ENCODE assay signal across 8 mouse cellular contexts in the genomic region with DNA sequence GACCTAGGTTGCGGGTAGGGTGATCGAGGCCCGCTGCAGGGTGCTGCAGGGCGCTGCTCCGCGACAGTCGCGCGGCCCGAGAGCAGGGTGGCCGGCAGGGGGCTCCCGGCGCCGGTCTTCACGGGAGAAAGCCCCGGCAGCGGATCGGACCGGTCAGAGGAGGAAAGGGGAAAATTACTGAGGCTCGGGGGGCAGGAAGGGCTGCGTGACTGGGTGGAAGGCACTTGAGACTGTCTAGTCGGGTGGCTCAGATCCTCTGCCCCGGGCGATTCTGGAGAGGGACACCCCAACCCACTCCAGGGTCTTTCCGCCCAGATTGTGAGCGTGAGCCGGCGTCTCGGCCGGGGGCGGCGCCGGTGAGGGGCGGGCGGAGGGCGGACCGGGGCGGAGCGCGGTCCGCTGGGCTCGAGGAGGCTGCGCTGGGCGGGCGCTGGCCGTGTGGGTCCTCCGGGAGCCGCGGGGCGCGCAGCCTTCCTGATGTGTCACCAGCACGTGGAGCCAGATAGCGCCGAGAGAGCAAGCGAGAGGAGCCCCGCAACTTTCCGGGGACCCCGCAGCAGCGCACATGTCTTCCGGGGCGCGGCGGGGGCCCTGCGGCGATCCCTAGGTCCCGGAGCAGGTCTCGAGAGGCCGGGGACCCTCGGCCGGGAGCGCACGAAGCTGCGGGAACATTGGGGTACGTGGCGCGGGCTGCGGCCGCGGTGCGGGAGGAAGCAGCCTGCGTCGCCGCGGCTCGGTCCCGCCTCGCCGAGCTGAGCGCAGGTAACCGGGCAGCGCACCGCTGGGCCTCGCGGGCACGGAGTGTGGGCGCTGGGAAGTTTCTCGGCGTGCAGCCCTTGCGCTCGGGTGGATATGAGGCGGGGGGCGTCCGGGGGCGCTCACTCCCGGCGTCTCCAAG.
DNase-seq lines count a peak whose midpoint lies in the region; ATAC-seq lines count a peak whose summit lies in the region.

No protein-coding gene starts in this region.

- no peaks in the 10 kb centered on the region for H3K9me3 ChIP-seq in embryonic facial prominence, embryonic 14.5 days (ENCODE audit: control insufficient read depth, low read length)
- no peaks in the 10 kb centered on the region for H3K9me3 ChIP-seq in heart, embryonic 14.5 days (ENCODE audit: control insufficient read depth, low read length)
- H3K9me3 ChIP-seq in liver, embryonic 15.5 days (replicated peaks) = no peaks in the 10 kb centered on the region
- H3K9me3 ChIP-seq in neural tube, embryonic 11.5 days (ENCODE audit: control insufficient read depth, low read length) = no peaks in the 10 kb centered on the region
- H3K9me3 ChIP-seq in stomach, embryonic 16.5 days (replicated peaks; ENCODE audit: control insufficient read depth, low read length) = no peaks in the 10 kb centered on the region

- peaks cover 18% of the 10 kb centered on the region for H3K27me3 ChIP-seq in embryonic facial prominence, embryonic 14.5 days (replicated peaks; ENCODE audit: control insufficient read depth, insufficient read depth, low read length)
- peaks cover 37% of the 10 kb centered on the region for H3K27me3 ChIP-seq in heart, embryonic 14.5 days (ENCODE audit: control insufficient read depth, insufficient read depth, low read length)
- peaks cover 74% of the 10 kb centered on the region for H3K27me3 ChIP-seq in liver, embryonic 15.5 days
- peaks cover 29% of the 10 kb centered on the region for H3K27me3 ChIP-seq in neural tube, embryonic 11.5 days (ENCODE audit: control insufficient read depth, insufficient read depth, low read length)
- no peaks in the 10 kb centered on the region for H3K27me3 ChIP-seq in stomach, embryonic 16.5 days (ENCODE audit: control insufficient read depth, insufficient read depth, low read length)

- ATAC-seq in embryonic facial prominence, embryonic 14.5 days (ENCODE audit: low read depth) = peak; percentile 92
- peak; percentile 86 for ATAC-seq in heart, embryonic 14.5 days (ENCODE audit: insufficient number of reproducible peaks, insufficient read depth, low FRiP score, low read depth)
- ATAC-seq in liver, embryonic 15.5 days (ENCODE audit: insufficient read depth) = peak; percentile 82
- peak; percentile 77 for ATAC-seq in neural tube, embryonic 11.5 days (ENCODE audit: insufficient read depth, low FRiP score, low TSS enrichment)
- peak; percentile 93 for ATAC-seq in stomach, embryonic 16.5 days (ENCODE audit: insufficient read depth, low FRiP score)

- no peaks in the 10 kb centered on the region for H3K36me3 ChIP-seq in embryonic facial prominence, embryonic 14.5 days (ENCODE audit: control insufficient read depth, insufficient read depth, low read length)
- H3K36me3 ChIP-seq in heart, embryonic 14.5 days (ENCODE audit: control insufficient read depth, insufficient read depth, low read length) = no peaks in the 10 kb centered on the region
- H3K36me3 ChIP-seq in liver, embryonic 15.5 days (replicated peaks) = no peaks in the 10 kb centered on the region
- H3K36me3 ChIP-seq in neural tube, embryonic 11.5 days (ENCODE audit: control insufficient read depth, insufficient read depth, low read length) = no peaks in the 10 kb centered on the region
- H3K36me3 ChIP-seq in stomach, embryonic 16.5 days (ENCODE audit: control insufficient read depth, insufficient read depth, low read length) = no peaks in the 10 kb centered on the region

- H3K9ac ChIP-seq in embryonic facial prominence, embryonic 14.5 days (ENCODE audit: low read depth, low read length) = peak overlapping the region; percentile 86
- peak overlapping the region; percentile 69 for H3K9ac ChIP-seq in heart, embryonic 14.5 days (ENCODE audit: low read length)
- H3K9ac ChIP-seq in liver, embryonic 15.5 days = peak overlapping the region; percentile 32; the same call in 1 of the 2 replicates
- H3K9ac ChIP-seq in neural tube, embryonic 11.5 days (ENCODE audit: low read length) = peak overlapping the region; percentile 63
- peak overlapping the region; percentile 89 for H3K9ac ChIP-seq in stomach, embryonic 16.5 days (ENCODE audit: low read length)

- peak overlapping the region; percentile 99 for H3K4me2 ChIP-seq in embryonic facial prominence, embryonic 14.5 days (ENCODE audit: low read depth, low read length)
- peak overlapping the region; percentile 85 for H3K4me2 ChIP-seq in heart, embryonic 14.5 days (ENCODE audit: low read length)
- peak overlapping the region; percentile 84 for H3K4me2 ChIP-seq in liver, embryonic 15.5 days
- peak overlapping the region; percentile 97 for H3K4me2 ChIP-seq in neural tube, embryonic 11.5 days (ENCODE audit: low read depth)
- H3K4me2 ChIP-seq in stomach, embryonic 16.5 days (ENCODE audit: low read depth, low read length) = peak overlapping the region; percentile 82

- peak overlapping the region; percentile 80 for H3K4me3 ChIP-seq in embryonic facial prominence, embryonic 14.5 days (ENCODE audit: low read depth, low read length)
- peak overlapping the region; percentile 52 to 84 for H3K4me3 ChIP-seq in heart, embryonic 14.5 days (ENCODE audit: control insufficient read depth in 1 of 2, insufficient read depth in 1 of 2, low read depth in 1 of 2, low read length in 2 of 2)
- peak overlapping the region; percentile 58 for H3K4me3 ChIP-seq in liver, embryonic 15.5 days (replicated peaks)
- H3K4me3 ChIP-seq in neural tube, embryonic 11.5 days (ENCODE audit: low read depth, low read length) = peak overlapping the region; percentile 58
- peak overlapping the region; percentile 72 for H3K4me3 ChIP-seq in stomach, embryonic 16.5 days (replicated peaks; ENCODE audit: low read length)

- peak overlapping the region; percentile 68 for H3K27ac ChIP-seq in embryonic facial prominence, embryonic 14.5 days (replicated peaks; ENCODE audit: low read depth, low read length)
- H3K27ac ChIP-seq in heart, embryonic 14.5 days (replicated peaks in 1 of 2; ENCODE audit: control insufficient read depth in 1 of 2, insufficient read depth in 1 of 2, low read depth in 2 of 2, low read length in 2 of 2) = no peak overlapping the region; a peak in 1 of 4 replicates
- H3K27ac ChIP-seq in liver, embryonic 15.5 days (replicated peaks) = no peak overlapping the region
- H3K27ac ChIP-seq in neural tube, embryonic 11.5 days (ENCODE audit: low read depth, low read length) = no peak overlapping the region
- peak overlapping the region; percentile 70 for H3K27ac ChIP-seq in stomach, embryonic 16.5 days (ENCODE audit: low read length)

- DNase-seq in 416B (ENCODE audit: low read depth) = peak; percentile 75
- DNase-seq in adrenal gland, postnatal 36 days = peak; percentile 95
- peak; percentile 85 for DNase-seq in embryonic facial prominence, embryonic 14.5 days (ENCODE audit: low spot score)
- DNase-seq in kidney, postnatal 10 days = peak; percentile 94
- DNase-seq in neural tube, embryonic 11.5 days (ENCODE audit: low spot score) = peak; percentile 86

- WGBS in embryonic facial prominence, embryonic 14.5 days = 1% methylated on average over 42 of the region's 106 CpGs
- under 1% methylated on average over 98 of the region's 106 CpGs for WGBS in heart, embryonic 14.5 days
- whole genome bisulfite sequencing in liver, embryonic 15.5 days (ENCODE audit: insufficient replicate concordance) = under 1% methylated on average over 106 of the region's 106 CpGs
- under 1% methylated on average over 90 of the region's 106 CpGs for WGBS in neural tube, embryonic 11.5 days
- under 1% methylated on average over 102 of the region's 106 CpGs for WGBS in stomach, embryonic 16.5 days

- H3K4me1 ChIP-seq in embryonic facial prominence, embryonic 14.5 days (ENCODE audit: control insufficient read depth, insufficient read depth, low read length) = peaks cover 8% of the 10 kb centered on the region
- H3K4me1 ChIP-seq in heart, embryonic 14.5 days (ENCODE audit: control insufficient read depth in 2 of 2, insufficient read depth in 2 of 2, low read length in 2 of 2) = peaks cover 7% of the 10 kb centered on the region in 2 experiments
- H3K4me1 ChIP-seq in liver, embryonic 15.5 days (replicated peaks) = peaks cover 33% of the 10 kb centered on the region
- peaks cover 13% of the 10 kb centered on the region; the same call in 1 of the 2 replicates for H3K4me1 ChIP-seq in neural tube, embryonic 11.5 days (ENCODE audit: control insufficient read depth, insufficient read depth, low read length)
- peaks cover 26% of the 10 kb centered on the region for H3K4me1 ChIP-seq in stomach, embryonic 16.5 days (ENCODE audit: control insufficient read depth, insufficient read depth, low read length)

Comparison
In these comparisons a context has a peak if more than half of its experiments do, and no peak if none do; other contexts are left out.
1. H3K27ac ChIP-seq: peak in embryonic facial prominence, embryonic 14.5 days (single experiment) and stomach, embryonic 16.5 days (single experiment); none in heart, embryonic 14.5 days (0 of 2), liver, embryonic 15.5 days (single experiment) and neural tube, embryonic 11.5 days (single experiment).
2. H3K9ac ChIP-seq: peak in every context shown above with its lines; median percentile 89 in stomach, embryonic 16.5 days; 86 in embryonic facial prominence, embryonic 14.5 days; 69 in heart, embryonic 14.5 days; 63 in neural tube, embryonic 11.5 days; 32 in liver, embryonic 15.5 days.
3. Peak in every context shown above with its lines, with median percentiles within 50 percentile points of each other: DNase-seq, ATAC-seq, H3K4me2 ChIP-seq and H3K4me3 ChIP-seq.